Mouse (Mus musculus) forebrain, embryonic 16.5 days (tissue): ENCODE measurements at regions not wholly inside any gene's neighbourhood (a gene's known extent, or its start where the extent isn't known, plus 50 kb on each side); places are given as distances from the start of the nearest gene placed in this dataset.
"Not testable (repeated sequence)": the region's sequence is repeated elsewhere in the genome, so short reads cannot be mapped to it uniquely, and the experiment has no call there.

Experiments used
- ATAC-seq: fragments of 200-750 bp; cut with Nextera tagmentation; 2 replicates; pipeline ENCODE4 v1.8.0; 2017; ENCODE audit warnings: mild to moderate bottlenecking, moderate library complexity
- H3K27ac ChIP-seq: fragments of 300-500 bp; sonication (generic); 2 replicates; pipeline ENCODE4 v1.5.1; 2014; ENCODE audit warnings: low read length, control low read depth
- H3K27me3 ChIP-seq: fragments of 300-500 bp; sonication (generic); replicated peaks from 2 replicates; pipeline ENCODE4 v1.6.1; 2014; ENCODE audit warnings: low read length; ENCODE audit not compliant: control insufficient read depth, insufficient read depth
- H3K36me3 ChIP-seq: fragments of 300-500 bp; sonication (generic); 2 replicates; pipeline ENCODE4 v1.6.1; 2014; ENCODE audit not compliant: control insufficient read depth, insufficient read depth
- H3K4me1 ChIP-seq: fragments of 300-500 bp; sonication (generic); replicated peaks from 2 replicates; pipeline ENCODE4 v1.6.1; 2014; ENCODE audit warnings: low read length; ENCODE audit not compliant: control insufficient read depth, insufficient read depth
- H3K4me2 ChIP-seq: fragments of 300-500 bp; sonication (generic); 2 replicates; pipeline ENCODE4 v1.6.1; 2014; ENCODE audit warnings: mild to moderate bottlenecking, low read length, control low read depth
- H3K4me3 ChIP-seq: fragments of 300-500 bp; sonication (generic); replicated peaks from 2 replicates; pipeline ENCODE4 v1.5.1; 2014; ENCODE audit warnings: mild to moderate bottlenecking, low read length, control low read depth
- H3K9ac ChIP-seq: fragments of 300-500 bp; sonication (generic); replicated peaks from 2 replicates; pipeline ENCODE4 v1.6.1; 2014; ENCODE audit warnings: low read depth, low read length, control low read depth
- H3K9me3 ChIP-seq: fragments of 300-500 bp; sonication (generic); 2 replicates; pipeline ENCODE4 v1.6.1; 2016; ENCODE audit warnings: low read length; ENCODE audit not compliant: control insufficient read depth
- WGBS: fragments of 180-500 bp; shearing (Covaris S2); extraction: QIAGEN DNeasy Blood & Tissue Kit; methylation state at CpG from one replicate; pipeline ENCODE4 v1.1.7; 2014; 5-methylcytosine and 5-hydroxymethylcytosine counted together

DNA sequence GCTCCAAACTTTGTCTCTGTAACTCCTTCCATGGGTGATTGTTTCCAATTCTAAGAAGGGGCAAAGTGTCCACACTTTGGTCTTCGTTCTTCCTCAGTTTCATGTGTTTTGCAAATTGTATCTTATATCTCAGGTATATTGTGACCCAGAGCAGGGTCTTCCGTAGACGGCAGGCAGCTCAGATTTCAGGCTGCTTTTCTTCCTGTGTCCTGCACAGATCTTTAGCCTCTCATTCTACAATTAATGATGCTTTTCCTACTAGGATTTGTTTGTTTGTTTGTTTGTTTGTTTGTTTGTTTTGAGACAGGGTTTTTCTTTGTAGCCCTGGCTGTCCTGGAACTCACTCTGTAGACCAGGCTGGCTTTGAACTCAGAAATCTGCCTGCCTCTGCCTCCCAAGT is 69.0 kb upstream of the Cpsf6 start:
- not testable (repeated sequence) for H3K4me2 ChIP-seq, ATAC-seq, H3K9me3 ChIP-seq, H3K36me3 ChIP-seq, H3K27ac ChIP-seq, H3K4me3 ChIP-seq, H3K27me3 ChIP-seq, H3K9ac ChIP-seq, H3K4me1 ChIP-seq
- 93% methylated on average over 3 of the region's 3 CpGs for whole genome bisulfite sequencing

DNA sequence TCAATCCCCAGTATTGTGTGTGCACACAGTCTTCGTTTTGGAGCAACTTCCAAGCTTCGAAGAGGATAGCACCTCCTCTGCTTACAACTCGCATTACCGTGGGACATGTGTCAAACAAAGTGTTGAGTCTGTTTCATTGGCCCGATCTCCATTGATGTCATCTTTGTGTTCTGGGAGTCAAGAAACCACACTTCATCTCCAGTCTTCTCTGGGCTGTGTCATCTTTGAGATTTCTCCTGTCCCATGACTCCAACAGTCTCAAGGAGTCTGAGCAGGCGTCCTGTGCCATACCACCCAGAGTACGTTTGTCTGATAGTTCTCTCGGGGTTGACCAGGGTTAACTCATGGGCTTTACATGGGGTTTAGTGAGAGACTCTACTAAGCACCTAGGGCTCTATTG is 67.8 kb upstream of the Cpsf6 start:
- no peak for ATAC-seq
- H3K9me3 ChIP-seq = no peaks in the 10 kb centered on the region
- no peak overlapping the region for H3K27ac ChIP-seq
- H3K9ac ChIP-seq = no peak overlapping the region
- H3K4me2 ChIP-seq = no peak overlapping the region
- no peak overlapping the region for H3K4me3 ChIP-seq
- H3K36me3 ChIP-seq = no peaks in the 10 kb centered on the region
- H3K27me3 ChIP-seq = no peaks in the 10 kb centered on the region
- 94% methylated on average over 8 of the region's 8 CpGs for WGBS
- no peaks in the 10 kb centered on the region for H3K4me1 ChIP-seq

DNA sequence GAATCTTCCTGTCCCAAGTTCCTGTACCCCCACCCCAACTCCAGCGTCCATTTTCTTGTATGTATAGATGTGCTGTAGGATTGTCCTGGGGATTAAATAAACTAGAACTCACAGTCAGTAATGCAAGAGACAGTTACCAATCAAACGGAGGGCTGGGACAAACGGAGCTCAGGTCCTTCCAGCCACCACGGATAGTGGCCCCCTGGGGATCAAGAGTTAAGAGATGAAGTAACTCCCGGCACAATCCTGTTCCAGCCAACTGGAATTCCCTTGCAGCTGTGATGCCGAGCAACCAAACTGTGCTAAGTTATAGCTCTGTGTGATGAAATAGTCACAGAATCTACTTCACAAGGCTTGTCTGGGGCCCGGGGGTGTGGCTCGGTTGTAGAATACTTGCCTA is 67.4 kb upstream of the Cpsf6 start:
- WGBS = 78% methylated on average over 8 of the region's 8 CpGs
- no peak overlapping the region for H3K4me2 ChIP-seq
- no peaks in the 10 kb centered on the region for H3K36me3 ChIP-seq
- ATAC-seq = no peak
- H3K9me3 ChIP-seq = no peaks in the 10 kb centered on the region
- H3K27me3 ChIP-seq = no peaks in the 10 kb centered on the region
- H3K4me1 ChIP-seq = no peaks in the 10 kb centered on the region
- H3K9ac ChIP-seq = no peak overlapping the region
- H3K4me3 ChIP-seq = no peak overlapping the region
- H3K27ac ChIP-seq = no peak overlapping the region

DNA sequence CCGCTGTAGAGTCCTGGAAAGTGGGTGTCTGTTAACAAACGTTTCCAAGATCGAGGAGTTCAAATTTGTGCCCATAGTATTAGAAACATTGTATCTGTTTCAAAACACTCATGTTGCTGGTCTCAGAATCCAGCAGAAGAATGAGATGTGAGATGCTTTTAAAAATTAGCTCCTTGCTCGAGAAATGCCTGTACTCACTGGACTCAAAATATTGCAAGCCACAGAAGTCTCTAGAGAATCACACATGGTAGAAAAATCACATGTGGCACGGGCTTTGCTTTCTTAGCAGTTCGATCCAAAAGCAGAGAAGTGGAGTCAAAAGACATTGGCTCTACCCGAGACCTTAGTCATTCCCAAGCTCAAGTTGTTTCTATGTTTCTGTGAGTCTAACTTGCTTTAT is 67.0 kb upstream of the Cpsf6 start:
- ATAC-seq = no peak
- Histone ChIP-seq H3K4me3 (no peak overlapping the region), H3K9ac (no peak overlapping the region), H3K36me3 (no peaks in the 10 kb centered on the region), H3K4me1 (no peaks in the 10 kb centered on the region), H3K27ac (no peak overlapping the region), H3K4me2 (no peak overlapping the region), H3K9me3 (no peaks in the 10 kb centered on the region), H3K27me3 (no peaks in the 10 kb centered on the region)
- WGBS = 90% methylated on average over 7 of the region's 7 CpGs

DNA sequence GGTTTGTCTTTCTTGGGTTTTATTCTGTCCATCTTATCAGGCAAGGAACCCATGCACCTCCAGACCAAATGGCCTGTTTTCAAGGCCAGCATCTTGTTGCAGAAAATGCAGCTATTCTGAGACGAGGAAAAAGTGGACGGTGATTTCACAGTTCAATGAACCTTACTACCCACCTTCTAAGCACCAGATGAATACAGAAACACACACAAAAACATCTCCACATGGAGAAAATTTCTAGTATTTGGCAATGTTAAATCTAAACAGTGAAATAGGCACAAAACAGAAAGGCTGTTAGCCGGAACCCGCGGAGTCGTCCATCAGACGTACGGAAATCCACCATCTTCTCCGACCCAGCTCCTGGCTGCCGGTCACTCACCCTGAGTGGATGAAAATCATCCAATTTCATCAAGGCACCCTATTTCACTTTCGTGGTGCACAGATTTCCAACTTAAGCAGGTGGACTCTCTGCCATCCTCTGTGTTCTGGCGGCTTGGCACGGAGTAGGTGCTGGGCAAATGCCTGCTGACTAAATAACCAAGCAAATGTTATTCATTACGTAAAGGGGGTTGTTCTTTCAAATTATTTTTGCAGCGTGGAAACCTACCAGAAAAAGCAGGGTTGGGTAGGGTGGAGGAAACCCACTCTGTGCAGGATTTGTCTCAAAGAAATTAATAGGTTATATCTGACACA is 66.1 kb upstream of the Cpsf6 start:
- Histone ChIP-seq H3K4me1 (peaks cover 5% of the 10 kb centered on the region; the same call in 1 of the 2 replicates), H3K9me3 (no peaks in the 10 kb centered on the region), H3K27ac (no peak overlapping the region), H3K27me3 (no peaks in the 10 kb centered on the region), H3K36me3 (no peaks in the 10 kb centered on the region), H3K4me2 (no peak overlapping the region), H3K4me3 (no peak overlapping the region), H3K9ac (no peak overlapping the region)
- WGBS = 76% methylated on average over 15 of the region's 15 CpGs
- 0 out of 2 replicates have a peak, but pooled peaks have one; percentile 32 for ATAC-seq

DNA sequence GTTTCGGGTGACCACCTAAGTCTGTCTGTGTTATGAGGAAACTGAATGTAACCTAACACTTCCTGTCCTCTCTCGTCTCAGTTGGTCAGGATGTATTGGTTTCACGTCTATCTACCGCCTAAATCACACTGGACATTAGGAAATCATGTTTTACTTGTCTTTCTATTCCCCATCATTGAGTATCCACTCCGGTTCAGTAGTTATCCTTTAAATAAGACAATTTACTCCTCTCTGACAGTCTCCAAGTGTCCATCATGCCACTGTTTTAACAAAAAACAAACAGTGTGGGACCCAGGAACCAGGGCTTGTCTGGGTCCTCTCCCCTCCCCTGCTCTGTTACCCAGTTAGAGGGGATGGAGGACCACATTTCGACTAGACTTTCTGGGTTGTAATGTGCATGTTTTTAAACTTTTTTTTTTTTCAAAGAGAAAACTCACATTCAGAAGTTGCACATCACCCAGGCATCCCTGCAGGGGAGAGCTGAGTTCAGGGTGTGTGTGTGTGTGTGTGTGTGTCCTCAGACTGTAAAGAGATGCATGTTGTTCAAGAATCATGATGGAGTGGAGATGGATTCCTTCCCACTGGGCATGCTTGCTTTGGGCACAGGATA is 65.5 kb upstream of the Cpsf6 start:
- no peak overlapping the region for H3K27ac ChIP-seq

DNA sequence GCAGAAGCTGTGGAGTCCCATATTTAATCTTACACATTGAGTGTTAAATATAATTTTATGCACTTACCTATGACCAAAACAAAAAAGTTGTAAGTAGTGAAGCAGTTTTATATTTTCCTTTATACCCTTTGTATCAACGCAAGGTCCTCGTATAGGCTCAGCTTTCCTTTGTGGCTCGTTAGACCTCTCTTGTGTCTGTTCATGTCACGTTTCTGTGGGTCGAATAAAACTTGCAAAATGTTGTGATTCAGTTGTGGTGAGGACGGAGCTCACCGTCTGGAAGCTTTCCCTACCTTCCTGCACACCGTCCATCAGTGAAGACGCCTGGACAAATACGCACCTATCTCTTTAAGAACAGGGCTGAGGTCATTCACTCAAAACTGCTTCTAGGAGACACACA is 64.9 kb upstream of the Cpsf6 start:
- Histone ChIP-seq H3K4me1 (peaks cover 5% of the 10 kb centered on the region; the same call in 1 of the 2 replicates), H3K4me2 (no peak overlapping the region), H3K4me3 (no peak overlapping the region), H3K27me3 (no peaks in the 10 kb centered on the region), H3K27ac (no peak overlapping the region), H3K36me3 (no peaks in the 10 kb centered on the region), H3K9me3 (no peaks in the 10 kb centered on the region), H3K9ac (no peak overlapping the region)
- no peak for ATAC-seq
- WGBS = 71% methylated on average over 10 of the region's 10 CpGs

More for the DNA sequence above, 65.5 kb upstream of the Cpsf6 start:
- Histone ChIP-seq H3K4me2 (no peak overlapping the region), H3K9me3 (no peaks in the 10 kb centered on the region), H3K4me1 (peaks cover 5% of the 10 kb centered on the region; the same call in 1 of the 2 replicates), H3K36me3 (no peaks in the 10 kb centered on the region), H3K27me3 (no peaks in the 10 kb centered on the region), H3K9ac (no peak overlapping the region), H3K4me3 (no peak overlapping the region)
- 70% methylated on average over 6 of the region's 6 CpGs for WGBS
- no peak for ATAC-seq

DNA sequence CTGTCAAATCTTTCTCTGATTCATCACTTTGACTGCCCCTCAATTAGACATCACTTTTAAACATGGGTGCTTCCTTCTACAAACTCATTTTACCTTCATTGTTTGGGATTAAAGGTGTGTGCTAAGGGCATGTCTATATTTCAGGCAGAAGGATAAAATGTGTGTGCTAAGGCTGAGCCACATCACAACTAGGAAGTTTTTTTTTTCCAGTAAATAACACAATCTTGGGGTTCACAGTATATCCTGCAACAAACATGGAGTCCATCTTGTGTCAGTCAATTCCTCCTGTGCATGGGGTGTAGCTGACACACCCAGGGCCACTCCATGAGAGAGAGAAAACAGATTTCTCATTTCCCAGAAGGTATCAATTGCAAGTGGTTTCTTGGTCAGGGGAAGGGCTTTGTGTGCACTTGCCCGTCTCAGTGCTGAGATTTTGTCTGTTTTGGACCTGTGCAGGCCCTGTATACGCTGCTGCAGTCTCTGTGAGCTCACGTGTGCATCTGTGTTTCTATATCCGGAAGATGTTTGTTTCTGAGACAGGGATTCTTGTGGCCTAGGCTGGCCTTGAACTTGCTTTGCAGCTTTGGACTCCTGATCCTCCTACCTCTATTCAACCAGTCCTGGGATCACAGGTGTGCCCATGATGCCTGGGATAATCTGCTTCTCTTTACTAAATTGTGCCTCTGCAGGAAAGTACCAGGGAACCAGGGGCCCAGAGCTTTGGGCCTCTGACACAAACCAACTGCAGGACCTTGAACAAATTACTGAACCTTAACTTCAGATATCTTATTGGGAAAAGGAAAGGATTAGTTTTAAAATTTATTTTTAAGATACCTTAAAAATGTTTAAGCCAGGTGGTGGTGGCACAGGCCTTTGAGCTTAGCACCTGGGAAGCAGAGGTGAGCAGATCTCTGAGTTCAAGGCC is 63.9 kb upstream of the Cpsf6 start:
- H3K4me1 ChIP-seq = peaks cover 5% of the 10 kb centered on the region; the same call in 1 of the 2 replicates
- no peak overlapping the region for H3K9ac ChIP-seq
- H3K4me2 ChIP-seq = no peak overlapping the region
- H3K4me3 ChIP-seq = no peak overlapping the region
- H3K36me3 ChIP-seq = no peaks in the 10 kb centered on the region
- H3K27me3 ChIP-seq = no peaks in the 10 kb centered on the region
- 92% methylated on average over 4 of the region's 4 CpGs for WGBS
- H3K27ac ChIP-seq = no peak overlapping the region
- H3K9me3 ChIP-seq = no peaks in the 10 kb centered on the region
- no peak for ATAC-seq
